Mouse (Mus musculus) ES-CJ7 (cell line): ENCODE measurements around the gene Tfpi.

Experiments
- DNase-seq: peaks from one replicate; pipeline ENCODE4 v3.0.0; 2011; ENCODE audit warnings: low read depth, low spot score

The Tfpi gene

GRCm38 (mm10) chr2:84474651-84475050 is 1.9 kb downstream of the Tfpi start:
- DNase-seq: no peak

GRCm38 (mm10) chr2:84473941-84474530 is 2.5 kb downstream of the Tfpi start:
- peak; percentile 57 for DNase-seq

GRCm38 (mm10) chr2:84467391-84467790 is 9.2 kb downstream of the Tfpi start:
- no peak for DNase-seq

- no peak for DNase-seq
These were observed 11.6 kb downstream of the Tfpi start for GRCm38 (mm10) chr2:84464956-84465355.

GRCm38 (mm10) chr2:84462411-84462810 is 14.2 kb downstream of the Tfpi start:
- DNase-seq: no peak

- DNase-seq: peak; percentile 85
These were observed 16.9 kb downstream of the Tfpi start for GRCm38 (mm10) chr2:84459651-84460177.

GRCm38 (mm10) chr2:84457221-84457620 is 19.4 kb downstream of the Tfpi start:
- no peak for DNase-seq

GRCm38 (mm10) chr2:84455236-84455799 is 21.3 kb downstream of the Tfpi start:
- DNase-seq: peak; percentile 86

GRCm38 (mm10) chr2:84454551-84455235 is 21.9 kb downstream of the Tfpi start:
- DNase-seq: no peak

GRCm38 (mm10) chr2:84454051-84454450 is 22.5 kb downstream of the Tfpi start:
- DNase-seq: peak; percentile 65

- no peak for DNase-seq
These were observed 31.1 kb downstream of the Tfpi start for GRCm38 (mm10) chr2:84445499-84445898.

GRCm38 (mm10) chr2:84441940-84442339 is 34.6 kb downstream of the Tfpi start:
- DNase-seq: no peak

- peak; percentile 59 for DNase-seq
These were observed 46.9 kb downstream of the Tfpi start for GRCm38 (mm10) chr2:84429724-84430123.

- no peak for DNase-seq
These were observed 47.7 kb downstream of the Tfpi start for GRCm38 (mm10) chr2:84428836-84429235.

GRCm38 (mm10) chr2:84426531-84426930 is 50.0 kb downstream of the Tfpi start:
- DNase-seq: no peak

- peak; percentile 68 for DNase-seq
These were observed 51.4 kb downstream of the Tfpi start, which contains the start of gene Calcrl for GRCm38 (mm10) chr2:84425138-84425537. Calcrl (minus strand) TSS chr2:84425411.

- DNase-seq: no peak
These were observed 60.1 kb downstream of the Tfpi start for GRCm38 (mm10) chr2:84416501-84416900.

GRCm38 (mm10) chr2:84409796-84410592 is 66.6 kb downstream of the Tfpi start:
- DNase-seq: no peak

GRCm38 (mm10) chr2:84404834-84405233 is 71.7 kb downstream of the Tfpi start:
- DNase-seq: no peak

GRCm38 (mm10) chr2:84402713-84403112 is 73.9 kb downstream of the Tfpi start:
- no peak for DNase-seq

GRCm38 (mm10) chr2:84396557-84396956 is 80.0 kb downstream of the Tfpi start:
- DNase-seq: no peak

- no peak for DNase-seq
These were observed 83.3 kb downstream of the Tfpi start for GRCm38 (mm10) chr2:84393236-84393635.
